Comparison of ENCODE assay signal across 16 mouse cellular contexts in genomic region chr9:123497906-123498305, GRCm38 (mm10). TPM values are rescaled to one million over a fixed set of nuclear protein-coding genes. Genes with fewer than 3 reads are reported as not detected.
DNase-seq lines count a peak whose midpoint lies in the region; ATAC-seq lines count a peak whose summit lies in the region.
"Had no signal": no experiment of that assay in that cellular context is flagged by ENCODE, and none has a peak within 500 bp of the region (broad histone marks: within the 10 kb centered on the region; RNA-seq: fewer than 3 reads in every experiment).

No protein-coding gene starts in this region.

- peak overlapping the region; percentile 50 for H3K27ac ChIP-seq in lung, embryonic 15.5 days
- H3K27ac ChIP-seq in liver, embryonic 12.5 days, result no peak overlapping the region
- no peak overlapping the region for H3K27ac ChIP-seq in forebrain, embryonic 15.5 days (replicated peaks)
- H3K27ac ChIP-seq: hindbrain, embryonic 14.5 days; kidney, postnatal 0 days; left cerebral cortex, adult 2 months had no signal

- 41% methylated on average over 5 of the region's 5 CpGs for WGBS in lung, embryonic 15.5 days
- 36% methylated on average over 5 of the region's 5 CpGs for WGBS in liver, embryonic 12.5 days (ENCODE audit: insufficient replicate concordance)
- 83% methylated on average over 5 of the region's 5 CpGs for WGBS in forebrain, embryonic 15.5 days

- peaks cover 33% of the 10 kb centered on the region for H3K4me1 ChIP-seq in lung, embryonic 15.5 days
- peaks cover 34% of the 10 kb centered on the region for H3K4me1 ChIP-seq in liver, embryonic 12.5 days
- peaks cover 7% of the 10 kb centered on the region; the same call in 1 of the 2 replicates for H3K4me1 ChIP-seq in forebrain, embryonic 15.5 days

- H3K27me3 ChIP-seq in lung, embryonic 15.5 days, result no peaks in the 10 kb centered on the region
- no peaks in the 10 kb centered on the region for H3K27me3 ChIP-seq in liver, embryonic 12.5 days (replicated peaks)
- no peaks in the 10 kb centered on the region for H3K27me3 ChIP-seq in forebrain, embryonic 15.5 days
- H3K27me3 ChIP-seq: CH12.LX, Patski had no signal

- H3K36me3 ChIP-seq in lung, embryonic 15.5 days, result peaks cover 25% of the 10 kb centered on the region
- peaks cover 41% of the 10 kb centered on the region for H3K36me3 ChIP-seq in liver, embryonic 12.5 days
- no peaks in the 10 kb centered on the region for H3K36me3 ChIP-seq in forebrain, embryonic 15.5 days

- H3K4me2 ChIP-seq in lung, embryonic 15.5 days, result no peak overlapping the region
- no peak overlapping the region for H3K4me2 ChIP-seq in liver, embryonic 12.5 days
- H3K4me2 ChIP-seq in forebrain, embryonic 15.5 days (replicated peaks), result no peak overlapping the region
- H3K4me2 ChIP-seq: heart, embryonic 11.5 days; hindbrain, embryonic 14.5 days had no signal

- peak; percentile 74; the same call in 1 of the 2 replicates for ATAC-seq in lung, embryonic 15.5 days (ENCODE audit: borderline replicate concordance, extremely low read depth, low FRiP score, low TSS enrichment)
- 0 out of 2 replicates have a peak, but pooled peaks have one; percentile 25 for ATAC-seq in liver, embryonic 12.5 days
- ATAC-seq in megakaryocyte progenitor cell, adult 5-6 weeks (replicated peaks; ENCODE audit: poor library complexity), result peak; percentile 98
- no peak for ATAC-seq in forebrain, embryonic 15.5 days (replicated peaks)
- ATAC-seq: Patski had no signal

- H3K9me3 ChIP-seq in lung, embryonic 15.5 days, result no peaks in the 10 kb centered on the region
- no peaks in the 10 kb centered on the region for H3K9me3 ChIP-seq in liver, embryonic 12.5 days (replicated peaks)
- H3K9me3 ChIP-seq in forebrain, embryonic 15.5 days, result no peaks in the 10 kb centered on the region

- no peak overlapping the region for H3K4me3 ChIP-seq in lung, embryonic 15.5 days
- H3K4me3 ChIP-seq in liver, embryonic 12.5 days, result no peak overlapping the region
- no peak overlapping the region for H3K4me3 ChIP-seq in forebrain, embryonic 15.5 days
- H3K4me3 ChIP-seq: left cerebral cortex, adult 2 months had no signal

- no peak overlapping the region for H3K9ac ChIP-seq in lung, embryonic 15.5 days
- no peak overlapping the region for H3K9ac ChIP-seq in liver, embryonic 12.5 days
- no peak overlapping the region for H3K9ac ChIP-seq in forebrain, embryonic 15.5 days (replicated peaks)
- H3K9ac ChIP-seq: hindbrain, embryonic 14.5 days had no signal

- DNase-seq in lung, postnatal 14 days, result no peak
- DNase-seq in thymus, postnatal 4 days, result peak; percentile 35
- DNase-seq in neural tube, embryonic 10.5 days (ENCODE audit: extremely low spot score, low spot score), result no peak
- DNase-seq in adrenal gland, postnatal 36 days, result no peak
- DNase-seq: adrenal gland, postnatal 14 days; right cerebral cortex, postnatal 4 days had no signal

RNA-seq across cellular contexts. Expression of gene Limd1, which starts 19.4 kb away (rescaled TPM):
- polyA plus RNA-seq in lung, embryonic 15.5 days (2015; fragmentation: Nextera tagmentation; extraction: Ambion mirVana), result 56.8 and 59.8 TPM in 2 replicates
- 30.4 and 30.9 TPM in 2 replicates for polyA plus RNA-seq in liver, embryonic 12.5 days (2016; fragmentation: Nextera tagmentation; extraction: Ambion mirVana)
- 24.2 and 24.6 TPM in 2 replicates for total RNA-seq in megakaryocyte progenitor cell, adult 5-6 weeks (2015)
- total RNA-seq in megakaryocyte progenitor cell, adult 5-6 weeks (2017), result 19.0 and 20.4 TPM in 2 replicates
- 18.0 and 19.8 TPM in 2 replicates for polyA plus RNA-seq in forebrain, embryonic 15.5 days (2015; fragmentation: Nextera tagmentation; extraction: Ambion mirVana)
- total RNA-seq in adrenal gland, postnatal 36 days (2021), result 10 to 100 TPM; 27.4 to 31.1 TPM

RNA-seq across cellular contexts. Expression of gene Sacm1l, which starts 31.7 kb away (rescaled TPM):
- 53.6 and 53.9 TPM in 2 replicates for polyA plus RNA-seq in lung, embryonic 15.5 days (2015; fragmentation: Nextera tagmentation; extraction: Ambion mirVana)
- polyA plus RNA-seq in liver, embryonic 12.5 days (2016; fragmentation: Nextera tagmentation; extraction: Ambion mirVana), result 36.3 and 36.7 TPM in 2 replicates
- total RNA-seq in megakaryocyte progenitor cell, adult 5-6 weeks (2015), result 33.3 and 35.8 TPM in 2 replicates
- 36.4 and 46.2 TPM in 2 replicates for total RNA-seq in megakaryocyte progenitor cell, adult 5-6 weeks (2017)
- polyA plus RNA-seq in forebrain, embryonic 15.5 days (2015; fragmentation: Nextera tagmentation; extraction: Ambion mirVana), result 48.5 and 51.8 TPM in 2 replicates
- total RNA-seq in adrenal gland, postnatal 36 days (2021), result 100 to 1,000 TPM in 1 of 2 experiments, 10 to 100 TPM in 1; 95.7 to 158 TPM
